Mouse (Mus musculus) left cerebral cortex, adult 8-10 months (tissue): ENCODE data around the gene Esrrg. TPM values are rescaled to one million over a fixed set of nuclear protein-coding genes. Genes with fewer than 3 reads are reported as not detected.

Source experiments
- DNase-seq, 2 experiments: peaks; one replicate each; pipeline ENCODE4 v3.0.0; 2022; ENCODE audit warnings: low spot score in 2 of 2
- total RNA-seq, 4 experiments: library from RNA; stranded (reverse); gene quantifications; 2 replicates each; pipeline ENCODE4 v1.2.4; 2022

Esrrg gene
- total RNA-seq, 4 experiments from 2014 or later: 24.8 to 36.8 (median 31.5) TPM

- DNase-seq: no peak
These were observed 367.8 kb downstream of the Esrrg start for GRCm38 (mm10) chr1:187976353-187976730.

DNA sequence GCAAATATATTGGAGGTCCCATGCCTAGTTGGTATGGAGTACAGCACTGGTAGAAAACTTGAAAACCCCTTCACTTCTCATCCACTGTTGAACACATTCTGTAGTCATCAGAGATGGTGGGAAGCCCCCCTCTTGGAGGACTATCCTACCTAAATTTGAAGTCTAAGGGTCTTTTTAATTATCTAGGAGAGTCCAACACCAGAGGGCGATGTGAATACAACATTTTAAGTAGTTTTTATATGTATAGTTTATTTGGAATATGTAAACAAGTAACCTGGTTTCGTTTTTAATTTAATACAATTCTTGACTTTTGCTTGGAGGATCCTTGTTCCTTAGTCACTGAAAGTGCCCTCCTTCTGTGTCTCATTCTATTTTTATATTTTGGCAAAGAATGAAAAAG lies 372.4 kb downstream of the Esrrg start:
- no peak for DNase-seq

GRCm38 (mm10) chr1:187983177-187983576 lies 374.6 kb downstream of the Esrrg start:
- DNase-seq: no peak

GRCm38 (mm10) chr1:187990161-187990560 lies 381.6 kb downstream of the Esrrg start:
- no peak for DNase-seq

- peak; percentile 24 to 32 for DNase-seq
These were observed 389.2 kb downstream of the Esrrg start for GRCm38 (mm10) chr1:187997584-187998338.

GRCm38 (mm10) chr1:187999121-187999520 lies 390.5 kb downstream of the Esrrg start:
- DNase-seq: no peak

DNA sequence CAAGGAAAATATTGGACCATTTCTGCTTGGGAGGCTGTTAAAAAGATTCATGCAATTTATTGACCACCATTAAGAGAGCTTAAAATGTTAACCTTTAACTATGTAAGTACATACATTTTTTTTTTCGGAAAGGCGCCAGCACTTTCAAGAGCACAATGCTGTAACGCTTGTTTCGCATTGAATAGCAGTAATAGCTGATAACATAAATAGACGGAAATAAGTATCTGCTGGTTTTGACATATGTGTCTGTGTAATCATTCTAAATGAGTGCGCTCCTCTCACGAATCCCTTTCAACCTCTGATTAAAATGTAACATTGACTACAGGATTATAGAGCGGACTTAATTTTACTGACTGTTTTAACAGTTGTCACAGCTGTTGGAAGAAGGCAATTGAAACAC lies 391.6 kb downstream of the Esrrg start:
- no peak for DNase-seq

- no peak for DNase-seq
These were observed 398.4 kb downstream of the Esrrg start for GRCm38 (mm10) chr1:188006820-188007491.

GRCm38 (mm10) chr1:188008476-188008875 lies 399.9 kb downstream of the Esrrg start:
- DNase-seq: no peak

DNA sequence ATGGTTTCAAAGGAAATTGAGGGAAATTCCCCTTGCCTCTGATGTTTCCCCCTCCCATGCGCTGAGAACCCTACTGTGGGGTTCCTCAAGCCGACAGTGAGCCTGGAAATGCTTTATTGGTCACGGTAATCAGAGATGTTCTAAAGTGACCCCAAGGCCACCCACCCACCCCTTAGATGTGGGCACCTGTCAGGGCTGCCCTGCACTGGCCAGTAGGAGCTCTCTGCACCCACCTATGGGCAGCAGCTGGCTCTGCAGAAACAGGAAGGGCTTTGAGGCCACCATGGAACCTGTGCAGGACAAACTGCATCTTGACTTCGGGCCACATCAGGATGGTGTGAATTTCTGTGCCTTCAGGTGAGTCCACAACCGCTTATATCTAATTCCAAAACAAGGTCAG lies 401.3 kb downstream of the Esrrg start:
- no peak for DNase-seq

GRCm38 (mm10) chr1:188010860-188011259 lies 402.3 kb downstream of the Esrrg start:
- DNase-seq: no peak

DNA sequence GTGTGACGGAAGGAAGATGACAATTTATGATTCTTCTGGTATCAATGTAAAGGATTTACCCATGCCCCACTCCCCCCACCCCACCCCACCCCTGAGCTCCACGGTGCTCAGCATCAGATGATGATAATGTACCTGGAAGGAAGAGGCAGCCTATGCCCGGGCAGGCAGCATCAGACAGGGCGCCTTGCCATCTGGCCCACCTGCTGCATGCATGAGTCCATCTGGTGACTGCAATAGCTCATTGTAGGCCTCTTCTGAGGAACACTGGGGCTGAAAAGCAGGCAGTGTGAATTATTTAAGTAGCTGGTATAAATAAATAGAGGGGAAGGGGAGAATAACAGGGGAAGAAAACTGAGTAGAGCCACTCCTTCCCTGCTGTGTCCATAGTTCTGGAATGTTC lies 405.8 kb downstream of the Esrrg start:
- peak in 1 of 2 experiments; percentile 33 for DNase-seq

- peak in 1 of 2 experiments; percentile 11 for DNase-seq
These were observed 409.6 kb downstream of the Esrrg start for GRCm38 (mm10) chr1:188017956-188018862.

DNA sequence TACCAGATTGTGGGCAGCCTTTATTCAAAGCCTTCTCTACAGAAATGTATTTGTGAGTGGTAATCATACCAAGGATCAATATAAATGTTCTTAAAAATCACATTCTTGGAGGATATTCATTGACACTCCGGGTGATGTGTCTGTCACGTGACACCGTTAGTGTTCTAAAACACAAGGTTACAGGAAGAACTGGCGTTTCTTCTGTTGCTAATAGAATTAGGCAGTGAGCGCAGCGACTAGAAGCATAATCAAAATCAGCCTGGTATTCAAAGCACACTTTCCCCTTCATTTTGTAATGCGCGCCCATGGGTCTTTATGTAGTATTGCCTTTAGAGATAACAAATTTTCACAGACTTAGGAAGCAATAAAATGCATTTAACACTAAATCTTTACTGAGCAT lies 420.6 kb downstream of the Esrrg start:
- DNase-seq: no peak

DNA sequence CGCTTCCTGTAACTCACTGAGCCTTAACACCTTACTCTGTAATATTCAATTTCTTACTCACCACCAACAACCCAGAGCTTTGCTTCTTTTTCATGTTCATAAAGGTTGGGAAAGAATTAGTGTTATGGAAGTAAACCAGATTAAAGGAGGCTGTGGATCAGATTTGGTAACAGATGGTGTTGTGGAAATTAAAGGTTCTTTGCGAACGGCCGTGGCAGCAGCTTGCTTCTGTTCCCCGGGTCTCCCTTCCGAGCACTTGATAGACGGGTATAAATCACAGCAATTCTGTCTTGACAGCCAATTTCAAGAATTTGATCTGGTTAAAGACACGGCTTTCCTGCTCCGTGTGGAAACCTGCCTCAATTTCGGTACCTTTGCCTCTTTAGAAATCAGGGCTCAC lies 421.5 kb downstream of the Esrrg start:
- DNase-seq: no peak

DNA sequence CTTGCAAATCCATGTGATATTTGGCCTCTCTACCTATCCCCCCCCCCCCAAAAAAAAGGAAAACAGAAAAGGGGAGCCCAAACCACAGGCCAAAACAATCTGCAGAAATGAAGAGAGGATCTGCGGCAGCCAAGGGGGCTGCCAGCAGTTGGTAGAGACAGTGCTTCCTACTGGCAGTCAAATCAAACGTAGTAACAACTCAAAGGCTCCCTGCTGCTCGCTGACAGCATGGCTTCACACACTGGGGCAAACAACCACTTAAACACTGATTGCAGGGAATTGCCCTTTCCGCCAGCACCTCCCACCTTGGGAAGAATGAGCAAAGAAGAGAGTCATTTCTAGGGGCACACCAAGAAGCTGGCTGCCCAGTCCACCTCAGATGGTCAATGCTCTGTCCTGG lies 422.7 kb downstream of the Esrrg start:
- no peak for DNase-seq

GRCm38 (mm10) chr1:188035957-188036356 lies 427.4 kb downstream of the Esrrg start:
- no peak for DNase-seq

DNA sequence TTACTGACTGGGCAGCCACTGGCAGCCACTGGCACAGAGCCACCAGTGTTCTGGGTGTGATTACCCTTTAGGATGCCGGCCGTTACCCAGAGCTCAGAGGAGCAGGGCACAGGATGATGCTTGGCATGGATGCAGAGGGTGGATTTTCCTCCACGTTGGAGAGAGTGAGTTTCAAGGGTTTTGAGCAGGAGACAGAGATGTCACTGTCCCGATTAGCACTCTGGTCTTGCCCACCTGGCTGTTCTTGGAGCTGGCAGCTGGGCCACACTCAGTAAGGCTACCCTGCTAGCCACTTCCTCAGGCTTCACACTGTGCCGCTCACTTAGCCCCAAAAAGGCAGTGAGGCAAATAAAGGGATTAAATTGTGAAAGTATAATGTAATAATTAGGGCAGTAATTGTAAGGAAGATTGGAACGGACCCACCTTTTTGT lies 438.1 kb downstream of the Esrrg start:
- no peak for DNase-seq

DNA sequence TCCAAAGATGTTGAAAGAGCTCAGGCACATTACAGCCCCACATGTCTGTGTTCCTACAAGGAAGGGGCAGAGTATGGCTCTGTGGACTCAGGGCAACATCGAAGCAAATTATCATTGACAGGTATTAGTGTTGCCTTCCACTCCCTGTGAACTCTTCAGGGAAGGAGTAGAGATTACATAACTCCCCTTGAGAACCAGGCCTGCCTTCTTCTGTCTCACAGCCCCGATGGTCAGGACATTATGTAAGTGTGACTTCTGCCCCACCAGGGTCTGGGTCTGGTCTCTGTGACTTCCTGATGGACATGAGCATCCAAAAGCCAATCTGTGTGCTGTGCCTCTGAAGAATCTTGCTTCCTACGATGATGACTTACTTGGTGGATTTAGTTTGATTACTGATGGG lies 438.6 kb downstream of the Esrrg start:
- DNase-seq: no peak

DNA sequence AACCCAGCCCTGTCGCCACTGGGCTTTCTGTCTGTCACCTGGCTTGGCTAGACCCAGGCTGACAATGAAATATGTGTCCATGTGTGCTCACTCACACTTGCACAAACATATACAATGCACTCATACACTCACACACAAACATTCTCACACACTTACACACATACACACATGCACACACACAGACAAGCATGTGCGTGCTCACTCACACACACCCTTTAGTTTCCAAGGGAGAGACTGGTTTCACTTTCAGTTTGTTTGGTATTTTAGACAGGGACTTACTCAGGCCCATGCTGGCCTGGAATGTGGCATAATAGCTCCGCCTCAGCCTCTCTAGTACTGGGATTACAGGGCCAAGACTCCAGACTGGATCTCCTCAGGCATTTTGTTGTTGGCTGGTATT lies 447.3 kb downstream of the Esrrg start:
- no peak for DNase-seq

DNA sequence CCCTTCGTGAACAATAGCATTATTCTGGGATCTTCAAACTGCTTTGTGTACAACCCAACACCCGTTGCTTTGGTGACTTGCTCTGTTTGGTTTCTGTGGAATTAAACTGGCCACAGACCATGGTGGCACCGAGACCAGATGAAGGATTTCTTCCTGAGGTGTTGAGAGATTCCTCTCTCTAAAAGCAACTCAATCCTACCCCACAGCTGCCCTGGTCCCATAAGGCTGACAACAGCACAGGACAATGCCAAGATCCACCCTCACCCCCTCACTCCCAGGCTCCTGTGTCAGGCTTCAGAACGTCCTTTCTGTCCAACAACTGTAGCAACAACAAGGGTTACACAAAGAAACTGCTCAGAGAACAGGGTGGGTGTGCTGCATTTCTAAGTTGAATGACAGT lies 449.3 kb downstream of the Esrrg start:
- DNase-seq: no peak

DNA sequence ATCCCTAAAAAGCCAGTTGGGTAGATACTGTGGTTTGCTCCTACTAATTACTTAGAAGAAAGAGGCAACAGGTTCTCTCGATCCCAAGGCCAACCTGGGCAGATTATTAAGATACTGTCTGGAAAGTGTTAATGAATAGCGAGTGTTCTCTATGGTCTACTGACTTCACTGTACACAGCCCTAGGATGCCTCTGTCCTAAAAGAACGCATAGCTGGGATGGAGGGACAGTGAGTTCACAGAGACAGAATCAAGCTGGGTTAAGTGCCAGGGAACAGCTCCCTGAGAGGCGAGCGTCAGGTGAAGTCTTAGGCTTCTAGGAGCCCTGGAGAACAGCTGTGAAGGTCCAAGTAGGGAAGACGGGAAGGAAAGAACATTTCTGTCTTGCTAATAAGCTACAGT lies 450.4 kb downstream of the Esrrg start:
- no peak for DNase-seq
